Mouse (Mus musculus): ENCODE measurements around the gene Pkhd1. TPM values are rescaled to one million over a fixed set of nuclear protein-coding genes. Genes with fewer than 3 reads are reported as not detected.
A peak's percentile ranks its signal among the peaks of the same experiment; 100 is the strongest.

Gene Pkhd1
- polyA plus RNA-seq, 1 experiment from 2014 or later, result 0.67 TPM

DNA sequence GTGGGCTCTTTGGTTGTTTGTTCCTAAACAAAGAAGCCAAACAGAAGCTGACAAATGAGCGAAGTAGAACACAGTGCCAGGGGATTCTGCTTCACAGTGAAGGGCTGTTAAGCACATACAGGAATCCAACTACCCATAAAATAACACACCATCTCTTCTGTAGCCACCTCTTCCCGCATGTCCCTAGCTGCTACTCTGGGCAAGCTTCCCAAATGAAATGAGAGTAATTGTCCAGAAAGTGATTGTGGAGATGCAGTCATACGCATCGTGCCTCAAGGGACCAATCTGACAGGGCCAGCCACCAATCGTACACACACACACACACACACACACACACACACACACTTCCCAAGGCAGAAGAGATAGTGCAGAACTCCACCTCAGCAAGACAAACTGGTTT is 27.4 kb downstream of the Pkhd1 start:
- DNase-seq (no peak), ATAC-seq (ENCODE audit: insufficient read depth) (no peak)
- no peak overlapping the region for H3K4me3 ChIP-seq (ENCODE audit: low read depth, low read length)
- H3K9ac ChIP-seq, result no peak overlapping the region
- H3K27ac ChIP-seq (ENCODE audit: low read depth), result no peak overlapping the region
- 65% methylated on average over 5 of the region's 5 CpGs for WGBS
- H3K36me3 ChIP-seq (ENCODE audit: insufficient read depth), result no peaks in the 10 kb centered on the region
- TF ChIP-seq CTCF (IDR thresholded peaks at IDR 0.05; ENCODE audit: low read depth), result no peak
- H3K9me3 ChIP-seq (ENCODE audit: low read depth, low read length), result no peaks in the 10 kb centered on the region
- H3K27me3 ChIP-seq (ENCODE audit: insufficient read depth, low read length), result no peaks in the 10 kb centered on the region
- H3K4me1 ChIP-seq (ENCODE audit: insufficient read depth), result no peaks in the 10 kb centered on the region
- H3K4me2 ChIP-seq, result no peak overlapping the region

DNA sequence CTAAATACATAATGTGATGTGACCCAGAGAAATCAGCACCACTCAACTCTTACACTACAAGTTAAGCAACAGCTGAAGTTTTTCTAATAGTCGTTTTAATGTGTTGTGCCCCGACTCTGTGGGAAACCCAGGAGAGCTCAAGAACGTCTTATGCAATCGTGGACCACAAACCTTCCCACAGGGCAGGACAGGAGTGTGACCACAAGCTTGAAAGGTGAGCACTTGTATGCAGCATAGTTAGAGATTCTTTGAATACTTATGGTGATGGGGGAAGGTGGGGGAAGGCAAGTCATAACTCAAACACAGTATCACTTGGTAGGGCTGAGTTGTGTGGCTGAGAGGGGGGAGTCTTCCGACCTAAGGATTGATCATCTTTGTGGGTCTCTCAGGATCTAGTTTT is 46.4 kb downstream of the Pkhd1 start:
- 69% methylated on average over 5 of the region's 5 CpGs for WGBS
- DNase-seq (no peak), ATAC-seq (ENCODE audit: insufficient read depth) (no peak)

DNA sequence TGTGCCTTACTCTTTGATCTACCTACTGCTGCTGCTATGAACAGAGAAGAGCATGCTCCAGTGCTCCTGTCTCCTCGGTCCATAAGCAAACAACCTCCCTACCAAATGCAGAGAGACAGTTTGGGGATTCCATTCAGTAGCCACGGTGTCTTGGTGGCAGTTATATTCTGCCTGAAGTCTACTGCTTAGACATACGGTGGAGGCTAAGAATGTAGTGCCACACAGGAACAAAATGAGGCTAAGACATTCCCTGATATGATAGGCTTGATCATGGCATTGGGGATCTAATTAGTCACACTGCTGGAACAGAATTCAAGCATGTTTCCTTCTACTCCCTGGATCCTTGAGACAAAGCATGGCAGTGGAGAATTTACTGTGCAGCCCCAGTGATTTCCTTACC is 48.4 kb downstream of the Pkhd1 start:
- H3K27ac ChIP-seq (ENCODE audit: low read depth), result no peak overlapping the region
- H3K4me2 ChIP-seq, result no peak overlapping the region
- no peaks in the 10 kb centered on the region for H3K36me3 ChIP-seq (ENCODE audit: insufficient read depth)
- H3K9ac ChIP-seq, result no peak overlapping the region
- H3K27me3 ChIP-seq (ENCODE audit: insufficient read depth, low read length), result no peaks in the 10 kb centered on the region
- no peak overlapping the region for H3K4me3 ChIP-seq (ENCODE audit: low read depth, low read length)
- no peak for TF ChIP-seq CTCF (IDR thresholded peaks at IDR 0.05; ENCODE audit: low read depth)
- WGBS, result 68% methylated on average over 3 of the region's 3 CpGs
- no peaks in the 10 kb centered on the region for H3K9me3 ChIP-seq (ENCODE audit: low read depth, low read length)
- no peak for ATAC-seq (ENCODE audit: insufficient read depth)
- H3K4me1 ChIP-seq (ENCODE audit: insufficient read depth), result no peaks in the 10 kb centered on the region
- DNase-seq, result no peak

More for the DNA sequence above, 46.4 kb downstream of the Pkhd1 start:
- Histone ChIP-seq H3K4me2 (no peak overlapping the region), H3K9ac (no peak overlapping the region), H3K27me3 (ENCODE audit: insufficient read depth, low read length) (no peaks in the 10 kb centered on the region), H3K4me1 (ENCODE audit: insufficient read depth) (no peaks in the 10 kb centered on the region), H3K9me3 (ENCODE audit: low read depth, low read length) (no peaks in the 10 kb centered on the region), H3K27ac (ENCODE audit: low read depth) (no peak overlapping the region), H3K36me3 (ENCODE audit: insufficient read depth) (no peaks in the 10 kb centered on the region), H3K4me3 (ENCODE audit: low read depth, low read length) (no peak overlapping the region)
- no peak for TF ChIP-seq CTCF (IDR thresholded peaks at IDR 0.05; ENCODE audit: low read depth)

DNA sequence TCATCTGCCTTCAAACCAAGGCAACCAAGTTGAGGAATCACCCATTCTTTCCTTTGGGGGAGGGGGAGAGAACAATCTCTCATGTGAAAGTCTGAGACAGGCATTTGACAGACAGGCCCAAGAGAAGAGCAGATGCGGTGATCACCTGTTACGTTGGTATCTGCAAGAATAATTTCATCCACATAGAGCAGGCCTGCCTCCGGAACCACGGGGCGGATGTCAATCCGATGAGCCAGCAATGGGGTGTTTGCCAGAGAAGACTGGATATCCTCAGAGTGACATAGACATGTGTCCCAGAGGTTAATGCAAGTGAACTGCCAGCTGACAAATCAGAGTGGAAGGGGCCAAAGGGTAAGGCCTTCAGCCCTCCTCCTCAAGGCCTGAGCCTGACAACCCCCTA is 59.4 kb downstream of the Pkhd1 start:
- no peaks in the 10 kb centered on the region for H3K4me1 ChIP-seq (ENCODE audit: insufficient read depth)
- H3K4me3 ChIP-seq (ENCODE audit: low read depth, low read length), result no peak overlapping the region
- H3K9ac ChIP-seq, result no peak overlapping the region
- no peak for DNase-seq
- no peak for TF ChIP-seq CTCF (IDR thresholded peaks at IDR 0.05; ENCODE audit: low read depth)
- no peaks in the 10 kb centered on the region for H3K9me3 ChIP-seq (ENCODE audit: low read depth, low read length)
- no peak overlapping the region for H3K27ac ChIP-seq (ENCODE audit: low read depth)
- H3K36me3 ChIP-seq (ENCODE audit: insufficient read depth), result no peaks in the 10 kb centered on the region
- no peak overlapping the region for H3K4me2 ChIP-seq
- WGBS, result 85% methylated on average over 6 of the region's 6 CpGs
- H3K27me3 ChIP-seq (ENCODE audit: insufficient read depth, low read length), result no peaks in the 10 kb centered on the region
- no peak for ATAC-seq (ENCODE audit: insufficient read depth)

DNA sequence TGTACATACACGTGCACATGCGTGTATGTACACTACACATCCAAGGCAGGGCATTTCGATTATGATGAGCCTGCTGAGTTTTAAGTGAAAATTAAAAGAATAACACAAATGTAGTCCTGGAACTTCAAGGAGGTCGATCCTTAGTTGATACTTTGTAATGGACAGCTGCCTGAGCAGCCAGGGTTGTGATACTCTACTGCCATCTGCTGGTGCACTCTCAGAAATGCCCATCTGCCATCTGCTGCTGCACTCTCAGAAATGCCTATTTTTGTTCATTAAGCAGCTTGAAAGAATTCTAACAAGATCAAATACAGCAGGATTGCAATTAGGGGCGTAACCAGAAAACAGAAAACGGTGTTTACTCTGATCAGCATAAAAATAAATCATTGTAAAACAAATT is 63.5 kb downstream of the Pkhd1 start:
- Histone ChIP-seq H3K9me3 (ENCODE audit: low read depth, low read length) (no peaks in the 10 kb centered on the region), H3K9ac (no peak overlapping the region), H3K27me3 (ENCODE audit: insufficient read depth, low read length) (no peaks in the 10 kb centered on the region), H3K4me3 (ENCODE audit: low read depth, low read length) (no peak overlapping the region), H3K4me1 (ENCODE audit: insufficient read depth) (no peaks in the 10 kb centered on the region), H3K36me3 (ENCODE audit: insufficient read depth) (no peaks in the 10 kb centered on the region), H3K4me2 (no peak overlapping the region), H3K27ac (ENCODE audit: low read depth) (no peak overlapping the region)
- ATAC-seq (ENCODE audit: insufficient read depth), result no peak
- WGBS, result 17% methylated on average over 6 of the region's 6 CpGs
- peak; percentile 76 for DNase-seq
- TF ChIP-seq CTCF (IDR thresholded peaks at IDR 0.05; ENCODE audit: low read depth), result peak; percentile 76

DNA sequence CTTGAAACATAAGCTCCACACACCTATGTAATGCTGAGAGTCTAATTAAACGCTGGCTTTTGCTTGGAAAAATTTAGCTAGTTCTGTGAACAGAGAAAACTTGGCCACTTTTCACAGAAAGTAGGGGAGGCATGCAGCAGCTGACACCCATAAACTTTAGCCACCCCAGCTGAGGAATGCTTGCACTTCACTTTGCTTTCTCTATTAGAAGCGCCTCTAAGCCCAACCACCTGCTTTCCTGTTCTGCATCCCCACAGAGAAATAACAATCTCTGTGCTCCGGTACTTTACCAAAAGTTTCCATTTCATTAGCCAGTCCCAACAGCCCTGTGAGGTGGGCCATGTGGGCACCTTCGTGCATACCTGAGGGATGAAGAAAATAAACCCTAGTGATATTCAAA is 66.5 kb downstream of the Pkhd1 start:
- H3K9me3 ChIP-seq (ENCODE audit: low read depth, low read length), result no peaks in the 10 kb centered on the region
- TF ChIP-seq CTCF (IDR thresholded peaks at IDR 0.05; ENCODE audit: low read depth), result no peak
- WGBS, result 63% methylated on average over 4 of the region's 4 CpGs
- H3K9ac ChIP-seq, result no peak overlapping the region
- H3K36me3 ChIP-seq (ENCODE audit: insufficient read depth), result no peaks in the 10 kb centered on the region
- ATAC-seq (ENCODE audit: insufficient read depth), result no peak
- H3K4me1 ChIP-seq (ENCODE audit: insufficient read depth), result no peaks in the 10 kb centered on the region
- H3K27ac ChIP-seq (ENCODE audit: low read depth), result no peak overlapping the region
- no peak overlapping the region for H3K4me2 ChIP-seq
- DNase-seq, result no peak
- H3K27me3 ChIP-seq (ENCODE audit: insufficient read depth, low read length), result no peaks in the 10 kb centered on the region
- no peak overlapping the region for H3K4me3 ChIP-seq (ENCODE audit: low read depth, low read length)

DNA sequence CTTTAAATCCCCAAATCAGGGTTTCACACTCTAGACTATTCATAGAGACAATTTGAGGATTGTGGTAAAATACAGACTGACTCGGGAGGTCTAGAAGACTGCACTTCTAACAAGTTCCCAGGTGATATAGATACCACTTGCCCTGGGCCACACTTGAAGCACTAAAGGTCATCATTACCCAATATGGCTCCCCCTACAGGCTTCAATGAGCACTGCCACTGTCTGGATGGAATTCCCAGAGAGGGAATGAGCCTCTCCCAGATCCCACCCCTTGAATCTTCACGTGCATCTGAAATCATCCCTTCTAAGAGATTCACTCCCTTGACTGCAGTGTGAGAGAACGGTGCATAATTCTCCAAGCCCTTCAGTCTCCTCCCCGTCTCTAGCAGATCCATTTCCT is 73.3 kb downstream of the Pkhd1 start:
- ATAC-seq (ENCODE audit: insufficient read depth) (no peak), DNase-seq (no peak)
- Histone ChIP-seq H3K36me3 (ENCODE audit: insufficient read depth) (no peaks in the 10 kb centered on the region), H3K9ac (no peak overlapping the region), H3K4me3 (ENCODE audit: low read depth, low read length) (no peak overlapping the region), H3K27ac (ENCODE audit: low read depth) (no peak overlapping the region), H3K9me3 (ENCODE audit: low read depth, low read length) (no peaks in the 10 kb centered on the region), H3K4me2 (no peak overlapping the region), H3K4me1 (ENCODE audit: insufficient read depth) (no peaks in the 10 kb centered on the region), H3K27me3 (ENCODE audit: insufficient read depth, low read length) (no peaks in the 10 kb centered on the region)
- TF ChIP-seq CTCF (IDR thresholded peaks at IDR 0.05; ENCODE audit: low read depth), result no peak
- 63% methylated on average over 4 of the region's 4 CpGs for WGBS

Measured in lung, embryonic 14.5 days (tissue).